Mouse (Mus musculus) liver, embryonic 14.5 days (tissue): ENCODE measurements around the gene D5Ertd579e. TPM values are rescaled to one million over a fixed set of nuclear protein-coding genes. Genes with fewer than 3 reads are reported as not detected.

ENCODE experiments used
- ATAC-seq: fragments of 200-750 bp; cut with Nextera tagmentation; 2 replicates; pipeline ENCODE4 v1.8.0; 2017; ENCODE audit warnings: moderate number of reproducible peaks, mild to moderate bottlenecking, moderate library complexity; ENCODE audit not compliant: insufficient read depth
- DNase-seq, 3 experiments: peaks; one replicate each; pipeline ENCODE4 v3.0.0-alpha.2; 2012 to 2013; ENCODE audit warnings: low read depth in 3 of 3, low spot score in 3 of 3
- H3K27ac ChIP-seq: fragments of 300-500 bp; sonication (generic); 2 replicates; pipeline ENCODE4 v1.5.1; 2014; ENCODE audit warnings: moderate library complexity, mild to moderate bottlenecking, control low read depth, inconsistent platforms
- H3K27me3 ChIP-seq: fragments of 300-500 bp; sonication (generic); 2 replicates; pipeline ENCODE4 v1.6.1; 2014; ENCODE audit warnings: mild to moderate bottlenecking, low read length, moderate library complexity; ENCODE audit not compliant: control insufficient read depth, insufficient read depth
- H3K36me3 ChIP-seq: fragments of 300-500 bp; sonication (generic); replicated peaks from 2 replicates; pipeline ENCODE4 v1.6.1; 2014; ENCODE audit warnings: low read depth; ENCODE audit not compliant: control insufficient read depth, insufficient read depth
- H3K4me1 ChIP-seq, 2 experiments: fragments of 200-500 bp in 1 of 2; fragments of 300-500 bp in 1 of 2; sonication (generic) in 1 of 2; replicated peaks; 2 replicates each; pipeline ENCODE4 v1.6.1; 2012 to 2014; ENCODE audit warnings: antibody characterized with exemption in 1 of 2, inconsistent platforms in 1 of 2, low read length in 1 of 2; ENCODE audit not compliant: control insufficient read depth in 2 of 2, insufficient read depth in 2 of 2
- H3K4me2 ChIP-seq: fragments of 300-500 bp; sonication (generic); 2 replicates; pipeline ENCODE4 v1.6.1; 2014; ENCODE audit warnings: low read depth, mild to moderate bottlenecking, control low read depth, moderate library complexity
- H3K4me3 ChIP-seq, 2 experiments: fragments of 200-500 bp in 1 of 2; fragments of 300-500 bp in 1 of 2; sonication (generic) in 1 of 2; 2 replicates each; pipeline ENCODE4 v1.5.1; 2012 to 2014; ENCODE audit warnings: low read depth in 2 of 2, low read length in 2 of 2, mild to moderate bottlenecking in 2 of 2, control low read depth in 1 of 2, inconsistent platforms in 1 of 2, moderate library complexity in 1 of 2; ENCODE audit not compliant: insufficient read depth in 1 of 2
- H3K9ac ChIP-seq: fragments of 300-500 bp; sonication (generic); replicated peaks from 2 replicates; pipeline ENCODE4 v1.6.1; 2014; ENCODE audit warnings: mild to moderate bottlenecking, control low read depth, moderate library complexity
- H3K9me3 ChIP-seq: fragments of 300-500 bp; sonication (generic); 2 replicates; pipeline ENCODE4 v1.6.1; 2016; ENCODE audit warnings: low read length, mixed read lengths; ENCODE audit not compliant: control insufficient read depth
- CTCF ChIP-seq: IDR thresholded peaks from 2 replicates; pipeline ENCODE4 v1.5.1; 2016; ENCODE audit warnings: antibody characterized with exemption, low read depth, control low read depth
- EP300 ChIP-seq: IDR thresholded peaks from 2 replicates; pipeline ENCODE4 v1.6.1; 2016; ENCODE audit warnings: antibody characterized with exemption, low read depth
- WGBS: fragments of 180-500 bp; shearing (Covaris S2); extraction: QIAGEN DNeasy Blood & Tissue Kit; methylation state at CpG from one replicate; pipeline ENCODE4 v1.1.7; 2014; ENCODE audit not compliant: insufficient replicate concordance; 5-methylcytosine and 5-hydroxymethylcytosine counted together
- polyA plus RNA-seq, 2 experiments: library from polyadenylated mRNA; depleted of rRNA in 1 of 2; stranded (reverse) in 1 of 2; unstranded in 1 of 2; fragments of >200 nt; fragmentation: Nextera tagmentation in 1 of 2; extraction: Ambion mirVana in 1 of 2; gene quantifications; 2 replicates each; pipeline versions ENCODE4 v1.2.1 to v1.2.3; 2012 to 2014

D5Ertd579e gene
- polyA plus RNA-seq, 2 experiments = 16.2 to 22.7 TPM

- Histone ChIP-seq H3K4me3 (no peak overlapping the region), H3K4me1 (peaks cover 54 to 65% of the 10 kb centered on the region in 2 experiments), H3K9me3 (no peaks in the 10 kb centered on the region), H3K27me3 (peaks cover 2% of the 10 kb centered on the region; the same call in 1 of the 2 replicates), H3K4me2 (no peak overlapping the region), H3K9ac (no peak overlapping the region), H3K27ac (no peak overlapping the region), H3K36me3 (no peaks in the 10 kb centered on the region)
- ATAC-seq (no peak), DNase-seq (no peak)
- TF ChIP-seq EP300 = no peak
- 58% methylated on average over 3 of the region's 3 CpGs for WGBS
Observed at GRCm38 (mm10) chr5:36717889-36718288, 22.1 kb upstream of the D5Ertd579e start.

- H3K36me3 ChIP-seq = no peaks in the 10 kb centered on the region
- peaks cover 2% of the 10 kb centered on the region; the same call in 1 of the 2 replicates for H3K27me3 ChIP-seq
- no peak overlapping the region for H3K4me3 ChIP-seq
- H3K4me2 ChIP-seq = no peak overlapping the region
- H3K4me1 ChIP-seq = peaks cover 54 to 65% of the 10 kb centered on the region in 2 experiments
- H3K27ac ChIP-seq = no peak overlapping the region
- no peak overlapping the region for H3K9ac ChIP-seq
- no peaks in the 10 kb centered on the region for H3K9me3 ChIP-seq
- no peak for ATAC-seq
- 67% methylated on average over 2 of the region's 2 CpGs for WGBS
- TF ChIP-seq EP300 (no peak), CTCF (no peak)
- no peak for DNase-seq
Observed at GRCm38 (mm10) chr5:36716816-36717215, 21.0 kb upstream of the D5Ertd579e start.

DNA sequence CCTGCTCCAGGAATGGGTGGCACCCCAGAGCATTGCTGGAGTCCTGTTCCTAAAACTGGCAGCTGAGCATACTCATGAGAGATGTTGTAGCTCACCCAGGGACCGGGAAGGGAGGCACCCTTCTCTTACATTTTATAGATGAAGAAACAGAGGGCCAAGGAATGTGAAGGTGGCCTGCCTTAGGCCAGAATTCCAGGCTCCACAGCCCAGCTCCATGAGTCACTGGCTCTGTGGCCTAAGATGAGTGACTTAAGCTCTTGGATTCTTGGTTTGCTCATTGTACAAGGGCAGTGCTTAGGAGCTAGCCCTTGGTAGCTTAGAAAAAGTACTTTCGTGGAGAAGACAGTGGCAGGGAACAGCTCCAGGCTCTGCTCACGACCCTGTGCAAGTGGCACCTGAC is 19.0 kb upstream of the D5Ertd579e start:
- Histone ChIP-seq H3K27ac (peak overlapping the region; percentile 42), H3K9ac (no peak overlapping the region), H3K4me2 (no peak overlapping the region), H3K27me3 (peaks cover 2% of the 10 kb centered on the region), H3K4me3 (no peak overlapping the region), H3K36me3 (no peaks in the 10 kb centered on the region), H3K4me1 (peaks cover 41 to 58% of the 10 kb centered on the region in 2 experiments), H3K9me3 (no peaks in the 10 kb centered on the region)
- TF ChIP-seq CTCF = no peak
- no peak for TF ChIP-seq EP300
- 70% methylated on average over 3 of the region's 3 CpGs for WGBS
- DNase-seq (no peak), ATAC-seq (no peak)

GRCm38 (mm10) chr5:36713693-36714092 is 17.9 kb upstream of the D5Ertd579e start:
- ATAC-seq (peak; percentile 67), DNase-seq (no peak)
- TF ChIP-seq CTCF (no peak), EP300 (peak; percentile 30; the same call in 1 of the 2 replicates)
- peaks cover 7% of the 10 kb centered on the region for H3K27me3 ChIP-seq
- 65% methylated on average over 6 of the region's 6 CpGs for WGBS
- no peaks in the 10 kb centered on the region for H3K9me3 ChIP-seq
- H3K36me3 ChIP-seq = no peaks in the 10 kb centered on the region
- H3K9ac ChIP-seq = peak overlapping the region; percentile 73
- H3K4me1 ChIP-seq = peaks cover 30 to 49% of the 10 kb centered on the region in 2 experiments
- H3K4me2 ChIP-seq = peak overlapping the region; percentile 91
- peak overlapping the region; percentile 87 for H3K27ac ChIP-seq
- H3K4me3 ChIP-seq = no peak overlapping the region

DNA sequence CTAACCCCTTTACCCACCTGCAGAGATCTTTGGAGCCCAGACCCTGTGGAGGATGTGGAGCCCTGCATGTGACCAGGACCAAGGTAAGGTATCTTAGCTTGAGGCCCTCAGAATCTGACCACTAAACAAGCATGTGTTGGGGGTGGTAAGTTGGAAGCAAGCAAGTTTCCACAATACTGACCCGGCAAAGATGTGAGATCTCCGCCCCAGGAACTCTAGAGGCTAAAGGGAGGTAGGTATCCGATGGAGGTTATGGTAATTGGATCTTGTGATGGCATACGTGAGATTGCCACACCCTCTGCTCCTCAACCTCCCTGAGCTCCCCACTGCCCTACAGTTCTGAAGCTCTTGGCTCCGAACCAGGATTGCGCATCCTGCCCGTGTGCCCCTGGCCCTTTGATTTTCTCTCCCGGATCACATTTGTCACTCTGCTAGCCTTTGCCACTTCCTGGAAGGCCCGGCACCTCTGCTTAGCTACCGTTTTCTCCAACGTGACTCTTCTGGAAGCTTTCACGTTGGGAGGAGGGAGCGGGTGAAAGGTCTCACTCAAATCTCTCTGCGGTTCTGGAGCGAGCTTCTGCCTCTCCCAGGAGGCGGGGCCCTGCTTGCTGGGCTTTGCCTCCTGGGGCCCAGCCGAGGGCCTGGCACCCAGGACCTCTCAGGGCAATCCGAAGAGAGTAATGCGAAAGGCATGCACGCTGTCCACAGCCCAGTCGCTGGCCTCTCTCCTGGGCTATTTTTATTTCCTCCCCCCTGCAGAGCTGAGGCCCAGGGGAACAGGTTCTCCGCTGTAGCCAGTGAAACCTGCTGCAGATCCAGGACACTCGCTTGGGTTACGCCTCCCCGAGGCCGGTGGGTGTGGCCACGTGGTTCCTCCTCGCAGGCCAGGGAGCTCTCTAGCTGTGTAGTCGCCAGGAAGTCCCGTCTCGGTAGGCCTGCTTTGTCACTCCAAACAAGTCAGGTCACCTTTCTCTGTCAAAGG is 17.0 kb upstream of the D5Ertd579e start:
- Histone ChIP-seq H3K36me3 (no peaks in the 10 kb centered on the region), H3K4me1 (peaks cover 30 to 43% of the 10 kb centered on the region in 2 experiments), H3K9me3 (no peaks in the 10 kb centered on the region), H3K4me3 (peak overlapping the region; percentile 57 to 66), H3K27ac (peak overlapping the region; percentile 87), H3K9ac (peak overlapping the region; percentile 73), H3K4me2 (peak overlapping the region; percentile 91), H3K27me3 (peaks cover 4% of the 10 kb centered on the region)
- WGBS = 9% methylated on average over 31 of the region's 31 CpGs
- DNase-seq (peak; percentile 79 to 87 (median 80)), ATAC-seq (peak; percentile 96)
- peak; percentile 45 for TF ChIP-seq CTCF
- TF ChIP-seq EP300 = no peak
